Mouse (Mus musculus) telencephalon, adult 2 months (tissue): ENCODE data around the gene Trafd1.
"Not testable (repeated sequence)": the region's sequence is repeated elsewhere in the genome, so short reads cannot be mapped to it uniquely, and the experiment has no call there.

Experiments
- DNase-seq: peaks from one replicate; pipeline ENCODE4 v3.0.0-alpha.2; 2011; ENCODE audit warnings: low read depth, low spot score

The Trafd1 gene

DNA sequence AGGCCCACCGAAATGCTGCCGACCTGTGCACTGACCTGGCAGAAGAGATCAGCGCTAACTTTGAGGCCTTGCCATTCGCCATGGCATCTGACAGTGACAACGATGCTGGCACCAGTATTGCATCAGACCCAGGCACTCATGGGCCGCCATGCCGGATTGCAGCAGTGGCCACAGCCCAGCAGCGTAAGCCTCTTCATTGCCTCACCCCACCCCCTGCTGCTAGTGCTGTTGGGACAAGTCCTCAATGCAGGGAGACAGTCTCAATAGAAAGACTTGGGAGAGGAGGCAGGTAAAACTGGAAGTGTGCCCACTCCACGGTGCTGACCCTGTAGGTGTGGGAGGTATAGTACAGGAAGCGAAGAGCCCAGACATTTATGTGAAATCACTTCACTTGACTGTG, 53.7 kb downstream of the Trafd1 start:
- DNase-seq, result no peak

DNA sequence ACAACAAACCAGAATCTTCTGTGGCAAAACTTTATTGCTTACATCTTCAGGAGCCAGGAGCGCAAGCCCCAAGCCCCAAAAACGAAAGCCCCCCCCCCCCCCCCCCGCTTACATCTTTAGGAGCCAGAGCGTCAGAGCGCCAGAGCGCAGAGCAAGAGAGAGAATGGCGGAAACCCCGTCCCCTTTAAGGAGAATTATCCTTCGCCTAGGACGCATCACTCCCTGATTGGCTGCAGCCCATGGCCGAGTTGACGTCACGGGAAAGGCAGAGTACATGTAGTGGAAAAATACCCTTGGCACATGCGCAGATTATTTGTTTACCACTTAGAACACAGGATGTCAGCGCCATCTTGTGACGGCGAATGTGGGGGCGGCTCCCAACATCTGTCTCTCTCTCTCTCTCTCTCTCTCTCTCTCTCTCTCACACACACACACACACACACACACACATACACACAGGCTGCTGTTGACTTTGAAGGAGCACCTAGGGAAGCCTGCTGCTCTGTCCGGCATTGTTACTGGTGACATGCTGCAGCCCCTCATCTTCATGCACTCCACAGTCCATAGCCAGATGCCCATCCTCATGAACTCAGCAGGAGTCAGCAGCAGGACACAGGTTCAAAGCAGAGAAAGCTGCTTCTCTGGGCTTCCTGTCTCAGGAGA, 55.1 kb downstream of the Trafd1 start:
- not testable (repeated sequence) for DNase-seq

DNA sequence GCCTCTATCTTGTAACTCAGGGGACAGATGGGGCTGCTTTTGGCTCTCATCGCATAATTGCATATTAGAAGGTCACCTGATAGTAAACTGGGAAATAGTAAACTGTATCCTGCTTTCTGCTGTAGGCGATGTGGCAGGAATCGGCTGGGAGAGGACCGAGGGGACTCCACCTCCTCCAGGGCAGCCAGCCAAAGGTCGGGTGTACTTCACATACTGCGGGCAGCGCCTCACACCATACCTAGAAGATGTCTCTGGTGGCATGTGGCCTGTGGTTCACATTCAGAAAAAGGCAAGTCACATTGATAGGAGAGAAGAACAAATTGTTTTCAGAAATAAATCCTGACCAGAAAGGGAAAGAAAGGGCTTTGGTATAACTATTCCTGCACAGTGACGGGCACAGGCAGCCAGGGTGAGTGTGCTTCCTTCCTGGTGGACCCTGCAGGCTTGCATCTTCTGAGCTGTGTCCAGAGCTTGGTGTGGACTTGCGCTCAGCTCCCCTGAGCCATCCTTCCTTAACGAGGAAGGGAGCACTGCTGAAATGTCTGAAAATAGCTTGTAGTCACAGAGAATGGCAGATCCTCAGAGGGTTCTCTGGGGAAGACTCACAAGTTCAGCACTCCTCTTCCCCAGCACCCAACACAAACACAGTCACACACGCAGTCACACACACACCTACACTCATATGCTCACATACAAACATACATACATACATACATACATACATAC, 55.9 kb downstream of the Trafd1 start:
- DNase-seq, result no peak

DNA sequence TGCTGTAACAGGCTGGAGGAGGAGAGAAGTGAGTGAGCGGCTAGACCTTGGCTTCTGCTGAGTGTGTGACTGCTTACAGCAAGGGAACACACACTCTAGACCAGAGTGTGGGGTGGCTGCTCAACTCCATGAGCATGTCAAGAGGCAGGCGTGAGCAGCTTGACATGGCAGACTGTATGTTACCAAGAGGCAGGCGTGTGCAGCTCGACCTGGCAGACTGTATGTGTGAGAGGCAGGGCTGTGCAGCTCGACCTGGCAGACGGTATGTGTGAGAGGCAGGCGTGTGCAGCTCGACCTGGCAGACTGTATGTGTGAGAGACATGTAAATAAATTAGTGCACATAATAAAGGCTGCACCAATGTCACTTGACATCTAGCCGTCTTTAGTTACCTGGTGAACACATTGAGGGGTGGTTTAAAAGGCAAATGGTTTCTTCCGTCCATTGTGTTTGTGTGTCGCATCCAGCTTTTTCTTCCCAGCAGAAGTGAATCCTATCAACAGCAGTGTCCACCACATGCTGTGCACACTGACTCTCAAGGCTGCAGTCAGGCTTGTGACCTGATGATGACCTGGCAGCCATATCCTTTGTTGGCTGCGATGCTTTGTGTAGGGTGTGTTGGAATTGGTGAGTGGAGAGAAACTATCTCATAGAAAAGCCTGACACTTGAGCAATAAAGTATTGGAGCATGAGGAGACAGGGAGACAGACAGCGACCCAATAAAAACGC, 59.2 kb downstream of the Trafd1 start:
- no peak for DNase-seq
